ENCODE assay signal across 8 mouse cellular contexts in the genomic region with DNA sequence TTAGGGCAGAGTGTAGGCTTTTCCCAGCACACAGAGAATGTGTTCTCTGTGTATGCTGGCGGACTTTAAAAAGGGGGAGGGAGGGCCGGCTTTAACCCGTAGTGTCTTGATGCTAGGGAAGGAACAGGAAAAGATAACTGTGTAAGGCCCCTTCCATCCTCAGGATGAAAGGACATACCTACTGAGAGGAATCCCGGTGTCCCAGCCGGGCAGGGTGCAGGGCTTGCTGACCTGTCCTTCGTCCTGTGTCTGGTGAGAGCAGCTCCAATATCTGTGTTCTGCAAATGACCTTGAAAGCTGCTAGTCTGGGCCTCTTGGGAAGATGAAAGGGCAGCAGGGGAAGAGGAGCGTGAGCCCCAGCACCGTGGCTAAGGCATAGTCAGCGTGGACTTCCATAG. TPM values are rescaled to one million over a fixed set of nuclear protein-coding genes. Genes with fewer than 3 reads are reported as not detected.
DNase-seq lines count a peak whose midpoint lies in the region; ATAC-seq lines count a peak whose summit lies in the region.

No protein-coding gene starts in this region.

- 65% methylated on average over 9 of the region's 9 CpGs for WGBS in embryonic facial prominence, embryonic 12.5 days
- 49% methylated on average over 9 of the region's 9 CpGs for WGBS in hindbrain, embryonic 13.5 days
- WGBS in liver, embryonic 16.5 days (ENCODE audit: insufficient replicate concordance) = 38% methylated on average over 9 of the region's 9 CpGs

- ATAC-seq in erythroblast, adult 5-6 weeks (replicated peaks; ENCODE audit: low FRiP score, poor library complexity, severe bottlenecking) = no peak
- no peak for ATAC-seq in embryonic facial prominence, embryonic 12.5 days (ENCODE audit: insufficient number of reproducible peaks, insufficient read depth, low FRiP score, low TSS enrichment)
- no peak for ATAC-seq in hindbrain, embryonic 13.5 days (ENCODE audit: low FRiP score)
- ATAC-seq in liver, embryonic 16.5 days (ENCODE audit: low read depth) = no peak

- H3K36me3 ChIP-seq in erythroblast, embryonic 14.5 days (ENCODE audit: control insufficient read depth) = peaks cover 55% of the 10 kb centered on the region
- H3K36me3 ChIP-seq in embryonic facial prominence, embryonic 12.5 days = no peaks in the 10 kb centered on the region
- peaks cover 4% of the 10 kb centered on the region; the same call in 1 of the 2 replicates for H3K36me3 ChIP-seq in hindbrain, embryonic 13.5 days
- H3K36me3 ChIP-seq in liver, embryonic 16.5 days (ENCODE audit: control insufficient read depth, insufficient read depth) = peaks cover 5% of the 10 kb centered on the region; the same call in 1 of the 2 replicates

- peak overlapping the region; percentile 91 for H3K4me2 ChIP-seq in embryonic facial prominence, embryonic 12.5 days (replicated peaks)
- peak overlapping the region; percentile 81 for H3K4me2 ChIP-seq in hindbrain, embryonic 13.5 days
- peak overlapping the region; percentile 93 for H3K4me2 ChIP-seq in liver, embryonic 16.5 days (ENCODE audit: low read depth, low read length)

- no peaks in the 10 kb centered on the region for H3K27me3 ChIP-seq in erythroblast, embryonic 14.5 days (ENCODE audit: control insufficient read depth)
- H3K27me3 ChIP-seq in embryonic facial prominence, embryonic 12.5 days = no peaks in the 10 kb centered on the region
- 0 out of 2 replicates have a peak, but pooled peaks cover 6% of the 10 kb centered on the region for H3K27me3 ChIP-seq in hindbrain, embryonic 13.5 days
- no peaks in the 10 kb centered on the region for H3K27me3 ChIP-seq in liver, embryonic 16.5 days (ENCODE audit: control insufficient read depth, insufficient read depth, low read depth, low read length)

- peaks cover 3% of the 10 kb centered on the region; the same call in 1 of the 2 replicates for H3K9me3 ChIP-seq in erythroblast, embryonic 14.5 days (ENCODE audit: control insufficient read depth, low read length)
- no peaks in the 10 kb centered on the region for H3K9me3 ChIP-seq in embryonic facial prominence, embryonic 12.5 days
- H3K9me3 ChIP-seq in hindbrain, embryonic 13.5 days = no peaks in the 10 kb centered on the region
- no peaks in the 10 kb centered on the region for H3K9me3 ChIP-seq in liver, embryonic 16.5 days (replicated peaks; ENCODE audit: control insufficient read depth, low read length)

- peak overlapping the region; percentile 97 for H3K4me3 ChIP-seq in erythroblast, embryonic 14.5 days (replicated peaks)
- H3K4me3 ChIP-seq in embryonic facial prominence, embryonic 12.5 days = peak overlapping the region; percentile 63
- H3K4me3 ChIP-seq in hindbrain, embryonic 13.5 days = peak overlapping the region; percentile 67
- peak overlapping the region; percentile 87 for H3K4me3 ChIP-seq in liver, embryonic 16.5 days (ENCODE audit: low read depth, low read length)

- DNase-seq in gastrocnemius, postnatal 25 days = no peak
- DNase-seq in embryo, embryonic 10.5 days (ENCODE audit: low spot score) = no peak
- no peak for DNase-seq in cerebellum, adult 11-12 months

- H3K4me1 ChIP-seq in erythroblast, embryonic 14.5 days (ENCODE audit: control insufficient read depth) = peaks cover 93% of the 10 kb centered on the region
- peaks cover 14% of the 10 kb centered on the region for H3K4me1 ChIP-seq in embryonic facial prominence, embryonic 12.5 days
- peaks cover 38% of the 10 kb centered on the region for H3K4me1 ChIP-seq in hindbrain, embryonic 13.5 days (replicated peaks)
- peaks cover 74% of the 10 kb centered on the region for H3K4me1 ChIP-seq in liver, embryonic 16.5 days (ENCODE audit: control insufficient read depth, low read depth, low read length)

- peak overlapping the region; percentile 98; the same call in 1 of the 2 replicates for H3K27ac ChIP-seq in embryonic facial prominence, embryonic 12.5 days
- peak overlapping the region; percentile 99 for H3K27ac ChIP-seq in hindbrain, embryonic 13.5 days
- peak overlapping the region; percentile 98 for H3K27ac ChIP-seq in liver, embryonic 16.5 days (ENCODE audit: low read length)

- peak overlapping the region; percentile 83 for H3K9ac ChIP-seq in embryonic facial prominence, embryonic 12.5 days
- H3K9ac ChIP-seq in hindbrain, embryonic 13.5 days = peak overlapping the region; percentile 85
- H3K9ac ChIP-seq in liver, embryonic 16.5 days (ENCODE audit: low read depth, low read length) = peak overlapping the region; percentile 91

RNA-seq across cellular contexts. Expression of gene Tab1, which starts 1.5 kb away (rescaled TPM):
- 2.2 and 3.3 TPM in 2 replicates for polyA plus RNA-seq in erythroblast, embryonic 14.5 days (2012)
- 0.58 and 10.9 TPM in 2 replicates for total RNA-seq in erythroblast, adult 5-6 weeks (2015; ENCODE audit: low replicate concordance)
- total RNA-seq in erythroblast, adult 5-6 weeks (2017; ENCODE audit: low replicate concordance) = 6.5 and 13.5 TPM in 2 replicates
- polyA plus RNA-seq in embryonic facial prominence, embryonic 12.5 days (2016; fragmentation: Nextera tagmentation; extraction: Ambion mirVana) = 47.5 and 48.5 TPM in 2 replicates
- 38.3 and 41.2 TPM in 2 replicates for polyA plus RNA-seq in hindbrain, embryonic 13.5 days (2015; fragmentation: Nextera tagmentation; extraction: Ambion mirVana)
- 11.3 and 12.2 TPM in 2 replicates for polyA plus RNA-seq in liver, embryonic 16.5 days (2015; fragmentation: Nextera tagmentation; extraction: Ambion mirVana)
- 10 to 100 TPM; 13.8 to 14.6 TPM for total RNA-seq in gastrocnemius, postnatal 25 days (2021)

RNA-seq across cellular contexts. Expression of gene Mgat3, which starts 39.1 kb away (rescaled TPM):
- polyA plus RNA-seq in erythroblast, embryonic 14.5 days (2012) = not detected in 2 replicates
- total RNA-seq in erythroblast, adult 5-6 weeks (2015; ENCODE audit: low replicate concordance) = not detected in 2 replicates
- total RNA-seq in erythroblast, adult 5-6 weeks (2017; ENCODE audit: low replicate concordance) = not detected in 2 replicates
- polyA plus RNA-seq in embryonic facial prominence, embryonic 12.5 days (2016; fragmentation: Nextera tagmentation; extraction: Ambion mirVana) = 10.5 and 11.7 TPM in 2 replicates
- 12.2 and 13.0 TPM in 2 replicates for polyA plus RNA-seq in hindbrain, embryonic 13.5 days (2015; fragmentation: Nextera tagmentation; extraction: Ambion mirVana)
- polyA plus RNA-seq in liver, embryonic 16.5 days (2015; fragmentation: Nextera tagmentation; extraction: Ambion mirVana) = 0.36 and 0.55 TPM in 2 replicates
- 1 to 10 TPM in 1 of 2 experiments, under 1 TPM in 1; 0.87 to 1.1 TPM for total RNA-seq in gastrocnemius, postnatal 25 days (2021)

RNA-seq across cellular contexts. Expression of gene Rpl3, which starts 42.8 kb away (rescaled TPM):
- 12.0 and 25.2 TPM in 2 replicates for polyA plus RNA-seq in erythroblast, embryonic 14.5 days (2012)
- 449 and 474 TPM in 2 replicates for total RNA-seq in erythroblast, adult 5-6 weeks (2015; ENCODE audit: low replicate concordance)
- total RNA-seq in erythroblast, adult 5-6 weeks (2017; ENCODE audit: low replicate concordance) = 532 and 676 TPM in 2 replicates
- 944 and 1,004 TPM in 2 replicates for polyA plus RNA-seq in embryonic facial prominence, embryonic 12.5 days (2016; fragmentation: Nextera tagmentation; extraction: Ambion mirVana)
- polyA plus RNA-seq in hindbrain, embryonic 13.5 days (2015; fragmentation: Nextera tagmentation; extraction: Ambion mirVana) = 613 and 622 TPM in 2 replicates
- polyA plus RNA-seq in liver, embryonic 16.5 days (2015; fragmentation: Nextera tagmentation; extraction: Ambion mirVana) = 481 and 545 TPM in 2 replicates
- total RNA-seq in gastrocnemius, postnatal 25 days (2021) = 10 to 100 TPM; 48.4 to 80.1 TPM

RNA-seq across cellular contexts. Expression of gene Syngr1, which starts 43.3 kb away (rescaled TPM):
- polyA plus RNA-seq in erythroblast, embryonic 14.5 days (2012) = 0.41 and 1.5 TPM in 2 replicates
- 5.8 and 8.6 TPM in 2 replicates for total RNA-seq in erythroblast, adult 5-6 weeks (2015; ENCODE audit: low replicate concordance)
- total RNA-seq in erythroblast, adult 5-6 weeks (2017; ENCODE audit: low replicate concordance) = 6.0 and 7.1 TPM in 2 replicates
- 6.4 and 8.1 TPM in 2 replicates for polyA plus RNA-seq in embryonic facial prominence, embryonic 12.5 days (2016; fragmentation: Nextera tagmentation; extraction: Ambion mirVana)
- 27.9 and 28.3 TPM in 2 replicates for polyA plus RNA-seq in hindbrain, embryonic 13.5 days (2015; fragmentation: Nextera tagmentation; extraction: Ambion mirVana)
- 11.3 and 12.7 TPM in 2 replicates for polyA plus RNA-seq in liver, embryonic 16.5 days (2015; fragmentation: Nextera tagmentation; extraction: Ambion mirVana)
- total RNA-seq in gastrocnemius, postnatal 25 days (2021) = 10 to 100 TPM; 34.6 to 37.7 TPM

Comparison
In these comparisons a context has a peak if more than half of its experiments do, and no peak if none do; other contexts are left out.
1. RNA of gene Rpl3, which starts 42.8 kb away (polyA plus RNA-seq): 944 to 1,004 TPM in embryonic facial prominence, embryonic 12.5 days, 613 to 622 TPM in hindbrain, embryonic 13.5 days and 481 to 545 TPM in liver, embryonic 16.5 days; 12.0 to 25.2 TPM in erythroblast, embryonic 14.5 days; every median in the first group is over 10 times any median in the second.
2. Peak in every context shown above with its lines, with median percentiles within 50 percentile points of each other: H3K4me3 ChIP-seq, H3K27ac ChIP-seq, H3K4me2 ChIP-seq and H3K9ac ChIP-seq.